Mouse (Mus musculus) ES-E14 (cell line): Measurements from ENCODE around the gene Sox18.

Source experiments
- CHD2 ChIP-seq: IDR thresholded peaks from 2 replicates; pipeline ENCODE4 v1.6.1; 2014; ENCODE audit warnings: mild to moderate bottlenecking, low read depth, low read length, inconsistent platforms
- MAFK ChIP-seq: IDR thresholded peaks from 2 replicates; pipeline ENCODE4 v1.6.1; 2014; ENCODE audit warnings: mild to moderate bottlenecking, low read depth, low read length, inconsistent platforms; ENCODE audit not compliant: insufficient read depth

- TF ChIP-seq CHD2 (no peak), MAFK (no peak)
These were observed 48.0 kb downstream of the Sox18 start for GRCm38 (mm10) chr2:181623401-181623800.
